Mouse (Mus musculus): ENCODE results near the gene 4930544D05Rik. TPM values are rescaled to one million over a fixed set of nuclear protein-coding genes. Genes with fewer than 3 reads are reported as not detected.

4930544D05Rik gene
- polyA plus RNA-seq, 1 experiment: not detected

DNA sequence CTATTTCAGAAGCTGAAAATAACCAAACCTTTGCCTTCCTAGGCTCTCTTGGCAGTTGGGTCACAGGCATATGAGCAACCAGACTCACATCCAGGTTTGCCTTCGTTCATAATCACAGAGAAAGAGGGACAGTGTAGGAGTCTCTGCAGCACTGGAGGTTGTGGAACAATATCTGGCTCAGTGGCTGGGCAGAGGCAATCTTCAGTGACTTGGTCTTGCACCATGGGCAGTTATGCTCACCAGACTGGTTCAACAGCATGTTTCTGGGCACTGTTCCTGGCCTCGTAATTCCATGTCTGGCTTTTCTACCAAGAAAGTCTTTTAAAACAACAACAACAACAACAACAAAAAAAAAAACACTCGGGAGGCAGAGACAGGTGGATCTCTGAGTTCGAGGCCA, 20.0 kb downstream of the 4930544D05Rik start:
- no peaks in the 10 kb centered on the region for H3K4me1 ChIP-seq (ENCODE audit: control insufficient read depth, insufficient read depth, low read length)
- no peak overlapping the region for H3K4me3 ChIP-seq (replicated peaks; ENCODE audit: insufficient read depth, low read depth, low read length)
- TF ChIP-seq CTCF (IDR thresholded peaks at IDR 0.05; ENCODE audit: borderline replicate concordance, insufficient read depth, low read depth, low read length) (no peak), POLR2A (IDR thresholded peaks at IDR 0.05; ENCODE audit: borderline replicate concordance, insufficient read depth, low read length) (no peak)
- 70% methylated on average over 4 of the region's 4 CpGs for WGBS
- no peaks in the 10 kb centered on the region for H3K27me3 ChIP-seq (ENCODE audit: control insufficient read depth, insufficient read depth, low read length)
- H3K27ac ChIP-seq (ENCODE audit: insufficient read depth, low read length): no peak overlapping the region
- no peak for DNase-seq

DNA sequence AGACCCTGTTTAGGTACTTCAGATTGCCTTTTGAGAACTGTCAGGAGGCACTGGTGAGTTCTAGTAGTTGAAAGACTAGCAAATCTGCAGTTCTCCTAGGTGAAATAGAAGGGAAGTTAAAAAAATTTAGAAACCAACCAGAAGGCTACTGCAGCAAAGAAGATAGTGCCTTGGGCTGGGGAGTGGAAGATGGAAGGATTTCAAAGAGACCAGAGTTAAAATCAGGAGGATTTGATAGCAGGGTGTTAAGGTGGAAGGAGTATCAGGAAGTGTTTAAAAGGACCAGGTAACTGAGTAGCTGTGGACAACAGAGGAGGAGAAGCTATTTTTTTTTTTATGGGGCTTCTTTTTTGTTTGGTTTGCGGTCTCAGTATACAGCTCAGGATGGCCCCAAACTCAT, 22.1 kb downstream of the 4930544D05Rik start:
- H3K27me3 ChIP-seq (ENCODE audit: control insufficient read depth, insufficient read depth, low read length): no peaks in the 10 kb centered on the region
- no peaks in the 10 kb centered on the region for H3K4me1 ChIP-seq (ENCODE audit: control insufficient read depth, insufficient read depth, low read length)
- no peak overlapping the region for H3K4me3 ChIP-seq (replicated peaks; ENCODE audit: insufficient read depth, low read depth, low read length)
- TF ChIP-seq POLR2A (IDR thresholded peaks at IDR 0.05; ENCODE audit: borderline replicate concordance, insufficient read depth, low read length) (no peak), CTCF (IDR thresholded peaks at IDR 0.05; ENCODE audit: borderline replicate concordance, insufficient read depth, low read depth, low read length) (no peak)
- no peak overlapping the region for H3K27ac ChIP-seq (ENCODE audit: insufficient read depth, low read length)
- no peak for DNase-seq
- WGBS: 94% methylated on average over 1 of the region's 1 CpGs

DNA sequence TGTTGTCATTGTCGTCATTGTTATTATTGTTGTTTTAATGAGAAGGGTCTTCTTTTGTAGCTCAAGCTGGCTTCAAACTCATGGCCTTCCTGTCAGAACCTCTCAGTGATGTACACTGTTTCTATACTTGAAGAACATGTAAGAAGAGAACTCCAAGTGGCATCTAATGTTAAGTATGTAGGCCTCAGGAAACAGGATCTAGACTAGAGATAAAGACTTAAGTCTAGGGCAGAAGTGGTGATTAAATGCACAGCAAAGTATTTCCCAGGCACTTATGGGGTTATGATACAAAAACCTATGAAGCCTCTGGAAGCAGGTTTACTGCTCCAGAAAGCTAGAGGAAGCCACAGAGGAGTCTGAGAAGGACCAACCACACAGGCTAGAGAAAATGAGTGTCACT, 22.6 kb downstream of the 4930544D05Rik start:
- no peak overlapping the region for H3K4me3 ChIP-seq (replicated peaks; ENCODE audit: insufficient read depth, low read depth, low read length)
- no peak for DNase-seq
- TF ChIP-seq POLR2A (IDR thresholded peaks at IDR 0.05; ENCODE audit: borderline replicate concordance, insufficient read depth, low read length) (no peak), CTCF (IDR thresholded peaks at IDR 0.05; ENCODE audit: borderline replicate concordance, insufficient read depth, low read depth, low read length) (no peak)
- H3K27me3 ChIP-seq (ENCODE audit: control insufficient read depth, insufficient read depth, low read length): no peaks in the 10 kb centered on the region
- no peaks in the 10 kb centered on the region for H3K4me1 ChIP-seq (ENCODE audit: control insufficient read depth, insufficient read depth, low read length)
- WGBS: 79% methylated on average over 1 of the region's 1 CpGs
- H3K27ac ChIP-seq (ENCODE audit: insufficient read depth, low read length): no peak overlapping the region

DNA sequence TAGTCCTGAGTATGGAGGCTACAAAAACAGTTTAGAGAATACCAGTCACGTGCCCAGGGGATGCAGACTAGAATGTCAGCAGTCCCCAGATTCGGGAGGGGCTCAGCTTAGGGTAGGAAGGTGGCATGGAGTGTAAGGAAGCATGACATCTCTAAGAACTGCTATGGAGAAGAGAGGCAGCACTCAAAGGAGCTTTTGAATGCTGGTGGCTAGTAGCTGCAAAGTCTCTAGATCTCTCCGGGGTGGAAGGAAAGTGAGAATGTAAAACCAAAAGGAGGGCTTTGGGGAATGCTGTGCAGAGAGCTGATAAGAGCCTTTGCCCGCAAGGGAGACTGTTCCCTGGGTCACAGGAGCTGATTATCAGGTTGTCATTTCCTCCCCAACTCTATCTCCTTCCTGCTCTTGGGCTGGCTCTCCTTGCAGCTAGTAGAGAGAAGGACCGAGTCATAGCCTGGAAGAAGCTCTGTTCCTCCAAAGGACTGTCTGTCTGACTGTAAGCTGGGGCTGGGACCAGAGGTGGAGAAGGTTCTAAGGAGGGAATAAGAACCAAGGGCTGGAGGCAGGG, 23.1 kb downstream of the 4930544D05Rik start, which contains the start of gene Gp1ba:
Gp1ba (plus strand) TSS at position 409 of the 565 bp plus-strand sequence.
- no peak for TF ChIP-seq POLR2A (IDR thresholded peaks at IDR 0.05; ENCODE audit: borderline replicate concordance, insufficient read depth, low read length)
- TF ChIP-seq CTCF (IDR thresholded peaks at IDR 0.05; ENCODE audit: borderline replicate concordance, insufficient read depth, low read depth, low read length): no peak
- no peak for DNase-seq
- Histone ChIP-seq H3K27ac (ENCODE audit: insufficient read depth, low read length) (no peak within 1 kb of the TSS), H3K4me3 (replicated peaks; ENCODE audit: insufficient read depth, low read depth, low read length) (no peak within 1 kb of the TSS), H3K4me1 (ENCODE audit: control insufficient read depth, insufficient read depth, low read length) (no peaks in the 10 kb centered on the region), H3K27me3 (ENCODE audit: control insufficient read depth, insufficient read depth, low read length) (no peaks in the 10 kb centered on the region)
- 54% methylated on average over 5 of the region's 5 CpGs for WGBS

DNA sequence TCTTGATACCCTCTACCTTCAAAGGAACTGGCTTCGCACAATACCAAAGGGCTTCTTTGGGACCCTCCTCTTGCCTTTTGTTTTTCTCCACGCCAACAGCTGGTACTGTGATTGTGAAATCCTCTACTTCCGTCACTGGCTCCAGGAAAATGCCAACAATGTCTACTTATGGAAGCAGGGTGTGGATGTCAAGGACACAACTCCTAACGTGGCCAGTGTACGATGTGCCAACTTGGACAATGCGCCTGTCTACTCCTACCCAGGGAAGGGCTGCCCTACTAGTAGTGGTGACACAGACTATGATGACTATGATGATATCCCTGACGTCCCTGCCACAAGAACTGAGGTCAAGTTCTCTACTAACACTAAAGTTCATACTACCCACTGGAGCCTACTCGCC, 24.3 kb downstream of the 4930544D05Rik start:
- TF ChIP-seq POLR2A (IDR thresholded peaks at IDR 0.05; ENCODE audit: borderline replicate concordance, insufficient read depth, low read length) (no peak), CTCF (IDR thresholded peaks at IDR 0.05; ENCODE audit: borderline replicate concordance, insufficient read depth, low read depth, low read length) (no peak)
- Histone ChIP-seq H3K4me1 (ENCODE audit: control insufficient read depth, insufficient read depth, low read length) (peaks cover under 1% of the 10 kb centered on the region; the same call in 1 of the 2 replicates), H3K27ac (ENCODE audit: insufficient read depth, low read length) (no peak overlapping the region), H3K27me3 (ENCODE audit: control insufficient read depth, insufficient read depth, low read length) (no peaks in the 10 kb centered on the region), H3K4me3 (replicated peaks; ENCODE audit: insufficient read depth, low read depth, low read length) (no peak overlapping the region)
- no peak for DNase-seq
- 81% methylated on average over 8 of the region's 8 CpGs for WGBS

DNA sequence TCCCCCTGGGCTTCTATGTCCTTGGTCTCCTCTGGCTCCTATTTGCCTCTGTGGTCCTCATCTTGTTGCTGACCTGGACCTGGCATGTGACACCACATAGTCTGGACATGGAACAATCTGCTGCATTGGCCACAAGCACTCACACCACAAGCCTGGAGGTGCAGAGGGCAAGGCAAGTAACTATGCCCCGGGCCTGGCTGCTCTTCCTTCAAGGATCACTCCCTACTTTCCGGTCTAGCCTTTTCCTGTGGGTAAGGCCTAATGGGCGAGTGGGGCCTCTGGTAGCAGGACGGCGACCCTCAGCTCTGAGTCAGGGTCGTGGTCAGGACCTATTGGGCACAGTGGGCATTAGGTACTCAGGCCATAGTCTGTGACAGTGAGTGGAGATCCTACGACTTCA, 25.6 kb downstream of the 4930544D05Rik start:
- Histone ChIP-seq H3K4me3 (replicated peaks; ENCODE audit: insufficient read depth, low read depth, low read length) (no peak overlapping the region), H3K27ac (ENCODE audit: insufficient read depth, low read length) (no peak overlapping the region), H3K27me3 (ENCODE audit: control insufficient read depth, insufficient read depth, low read length) (no peaks in the 10 kb centered on the region), H3K4me1 (ENCODE audit: control insufficient read depth, insufficient read depth, low read length) (peaks cover 11% of the 10 kb centered on the region)
- no peak for DNase-seq
- whole genome bisulfite sequencing: 82% methylated on average over 7 of the region's 7 CpGs
- TF ChIP-seq POLR2A (IDR thresholded peaks at IDR 0.05; ENCODE audit: borderline replicate concordance, insufficient read depth, low read length): no peak
- TF ChIP-seq CTCF (IDR thresholded peaks at IDR 0.05; ENCODE audit: borderline replicate concordance, insufficient read depth, low read depth, low read length): no peak

DNA sequence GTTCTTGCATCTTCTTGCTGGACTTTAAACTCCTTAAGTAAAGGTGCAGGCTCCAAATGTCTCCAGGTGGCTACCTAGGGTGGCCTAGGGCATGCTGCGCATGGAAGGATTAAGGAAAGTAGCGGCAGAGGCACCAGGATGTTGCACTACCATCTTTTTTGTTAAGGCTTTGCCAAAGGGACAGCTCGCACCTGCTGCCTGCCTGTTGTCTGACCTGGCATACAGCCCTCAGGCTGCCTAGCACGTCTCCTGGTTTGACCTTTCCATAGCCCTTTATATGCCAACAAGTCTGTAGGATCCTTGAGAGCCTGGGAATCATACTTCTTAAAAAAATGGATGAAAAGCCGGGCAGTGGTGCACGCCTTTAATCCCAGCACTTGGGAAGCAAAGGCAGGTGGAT, 27.4 kb downstream of the 4930544D05Rik start:
- H3K4me3 ChIP-seq (replicated peaks; ENCODE audit: insufficient read depth, low read depth, low read length): no peak overlapping the region
- no peaks in the 10 kb centered on the region for H3K27me3 ChIP-seq (ENCODE audit: control insufficient read depth, insufficient read depth, low read length)
- peaks cover 11% of the 10 kb centered on the region for H3K4me1 ChIP-seq (ENCODE audit: control insufficient read depth, insufficient read depth, low read length)
- no peak overlapping the region for H3K27ac ChIP-seq (ENCODE audit: insufficient read depth, low read length)
- 34% methylated on average over 6 of the region's 6 CpGs for WGBS
- TF ChIP-seq POLR2A (IDR thresholded peaks at IDR 0.05; ENCODE audit: borderline replicate concordance, insufficient read depth, low read length) (no peak), CTCF (IDR thresholded peaks at IDR 0.05; ENCODE audit: borderline replicate concordance, insufficient read depth, low read depth, low read length) (no peak)
- peak in 1 of 2 experiments; percentile 23 for DNase-seq

DNA sequence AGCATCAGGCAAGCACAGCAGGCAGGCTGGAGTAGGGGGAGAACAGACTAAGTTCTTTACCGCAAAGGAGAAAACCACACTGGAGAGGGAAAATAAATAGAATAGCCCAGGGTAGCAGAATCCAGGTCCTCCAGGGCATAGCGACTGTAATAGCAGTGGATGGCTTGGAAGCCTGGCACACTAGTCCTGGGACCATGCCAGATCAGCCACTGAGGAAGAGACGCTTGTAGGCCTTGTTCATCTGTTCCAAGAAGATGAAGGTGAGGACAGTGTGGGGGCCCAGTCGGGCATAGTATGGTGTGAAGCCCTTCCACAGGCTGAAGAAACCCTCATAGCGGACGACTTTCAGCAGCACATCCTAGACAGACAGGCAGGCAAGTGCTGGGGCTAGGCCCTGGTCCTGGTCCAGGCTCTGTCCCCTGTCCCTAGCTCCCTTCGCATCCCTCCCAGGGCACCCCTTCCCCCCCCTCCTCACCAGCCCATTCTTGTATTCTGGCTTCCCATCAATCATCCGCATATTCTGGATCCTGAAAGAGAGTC, 29.0 kb downstream of the 4930544D05Rik start:
- 62% methylated on average over 8 of the region's 8 CpGs for WGBS
- peaks cover 15% of the 10 kb centered on the region for H3K4me1 ChIP-seq (ENCODE audit: control insufficient read depth, insufficient read depth, low read length)
- no peak overlapping the region for H3K27ac ChIP-seq (ENCODE audit: insufficient read depth, low read length)
- H3K4me3 ChIP-seq (replicated peaks; ENCODE audit: insufficient read depth, low read depth, low read length): no peak overlapping the region
- DNase-seq: peak in 1 of 2 experiments; percentile 30
- TF ChIP-seq POLR2A (IDR thresholded peaks at IDR 0.05; ENCODE audit: borderline replicate concordance, insufficient read depth, low read length): no peak
- TF ChIP-seq CTCF (IDR thresholded peaks at IDR 0.05; ENCODE audit: borderline replicate concordance, insufficient read depth, low read depth, low read length): no peak
- H3K27me3 ChIP-seq (ENCODE audit: control insufficient read depth, insufficient read depth, low read length): no peaks in the 10 kb centered on the region
